Mouse (Mus musculus): Measurements from ENCODE around the gene Zmynd8. TPM values are rescaled to one million over a fixed set of nuclear protein-coding genes. Genes with fewer than 3 reads are reported as not detected.

The Zmynd8 gene
- total RNA-seq, 2 experiments from 2014 or later: 61.4 to 61.9 TPM

DNA sequence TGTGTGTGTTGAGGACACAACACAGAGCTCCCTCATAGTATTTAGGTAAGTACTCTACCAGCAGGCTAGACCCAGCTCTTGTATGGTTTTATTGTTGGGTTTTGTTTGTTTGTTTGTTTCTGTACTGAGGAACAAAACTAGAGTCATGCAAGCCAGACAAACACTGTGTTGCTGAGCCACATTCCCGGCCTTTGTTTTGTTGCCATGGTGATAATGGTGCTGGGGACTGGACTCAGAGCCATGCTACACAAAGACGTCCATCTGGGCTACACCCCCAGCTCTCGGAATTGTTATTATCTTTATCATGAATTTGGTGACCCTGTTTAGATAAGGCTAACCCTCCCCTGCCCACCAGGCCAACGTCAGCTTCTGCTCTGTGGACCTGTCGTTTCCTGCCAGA, 140.3 kb downstream of the Zmynd8 start:
- DNase-seq (ENCODE audit: low spot score in 2 of 2): no peak

GRCm38 (mm10) chr2:165757799-165758198, 141.0 kb downstream of the Zmynd8 start:
- DNase-seq (ENCODE audit: low spot score in 2 of 2): no peak

GRCm38 (mm10) chr2:165752704-165753103, 146.1 kb downstream of the Zmynd8 start:
- DNase-seq (ENCODE audit: low spot score in 2 of 2): no peak

DNA sequence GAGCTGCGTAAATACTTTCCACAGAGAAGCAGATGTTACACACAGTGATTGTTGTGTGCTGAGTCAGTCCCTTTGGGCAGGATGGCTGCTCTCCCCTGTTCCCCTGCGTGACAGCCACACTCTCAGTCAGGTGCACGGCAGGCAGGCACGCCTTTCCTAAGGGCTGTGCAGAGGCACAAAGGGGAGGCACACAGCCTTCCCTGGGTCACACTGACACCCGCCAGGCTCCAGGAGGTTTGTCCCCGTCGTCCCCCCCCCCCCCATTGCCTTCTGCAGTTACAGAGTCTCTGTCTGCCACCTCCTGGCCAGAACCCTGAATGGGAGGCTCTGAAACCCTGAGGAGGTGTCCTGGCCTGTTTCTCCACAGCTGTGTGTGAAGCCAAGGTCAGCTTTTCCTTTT, 147.7 kb downstream of the Zmynd8 start:
- DNase-seq (ENCODE audit: low spot score in 2 of 2): no peak

GRCm38 (mm10) chr2:165748426-165748825, 150.4 kb downstream of the Zmynd8 start:
- no peak for DNase-seq (ENCODE audit: low spot score in 2 of 2)

DNA sequence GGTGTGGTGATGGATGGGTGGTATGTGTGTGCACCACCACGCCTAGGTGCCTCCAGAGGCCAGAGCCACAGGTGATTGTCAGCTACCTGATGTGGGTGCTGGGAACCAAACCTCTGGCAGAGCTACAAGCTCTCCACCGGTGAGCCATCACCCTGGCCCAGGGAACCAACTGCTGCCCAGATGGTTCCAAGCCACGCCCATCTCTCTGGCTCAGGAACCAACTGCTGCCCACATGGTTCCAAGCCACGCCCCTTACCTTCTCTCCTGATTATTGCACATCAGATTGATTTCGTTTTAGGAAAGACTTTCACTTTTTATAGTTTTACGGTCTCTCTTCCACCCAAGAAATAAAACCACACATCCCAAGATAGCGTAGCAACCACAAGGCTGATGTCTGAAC, 150.8 kb downstream of the Zmynd8 start:
- no peak for DNase-seq (ENCODE audit: low spot score in 2 of 2)

- DNase-seq (ENCODE audit: low spot score in 2 of 2): no peak
Observed at GRCm38 (mm10) chr2:165745306-165746098, 153.3 kb downstream of the Zmynd8 start.

GRCm38 (mm10) chr2:165742210-165742786, 156.5 kb downstream of the Zmynd8 start:
- no peak for DNase-seq (ENCODE audit: low spot score in 2 of 2)

DNA sequence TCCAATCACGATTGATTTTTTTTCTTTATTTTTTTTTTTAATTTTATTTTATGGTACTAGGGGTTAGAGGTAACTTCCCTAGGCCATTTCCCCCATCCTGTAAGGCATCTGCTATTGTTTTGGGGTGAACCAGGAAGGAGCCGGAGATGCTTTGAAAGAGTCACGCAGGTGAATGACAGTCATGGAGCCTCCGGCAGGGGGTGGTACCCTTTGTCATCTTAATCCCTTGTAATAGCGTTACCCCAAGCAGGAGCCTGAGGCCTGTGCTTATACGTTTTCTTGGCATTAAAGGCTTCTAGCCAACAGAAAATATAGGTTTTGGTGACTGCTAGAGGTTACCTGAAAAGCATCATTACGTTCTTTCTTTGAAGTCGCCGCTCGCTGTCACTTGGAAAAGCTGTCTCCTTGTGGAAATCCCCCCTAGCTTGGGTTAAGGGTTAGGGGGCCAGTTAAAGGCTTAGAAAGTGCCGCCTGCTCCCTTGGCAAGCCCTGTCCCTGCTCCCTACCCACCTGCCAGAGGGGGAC, 157.2 kb downstream of the Zmynd8 start:
- DNase-seq (ENCODE audit: low spot score in 2 of 2): no peak

- no peak for DNase-seq (ENCODE audit: low spot score in 2 of 2)
Observed at GRCm38 (mm10) chr2:165740982-165741381, 157.8 kb downstream of the Zmynd8 start.

GRCm38 (mm10) chr2:165740381-165740780, 158.4 kb downstream of the Zmynd8 start:
- DNase-seq (ENCODE audit: low spot score in 2 of 2): no peak

GRCm38 (mm10) chr2:165736297-165736696, 162.5 kb downstream of the Zmynd8 start:
- DNase-seq (ENCODE audit: low spot score in 2 of 2): no peak

Small RNA genes lying within 50 kb of the gene (microRNA-seq; reads per million reads assigned to microRNA genes)
- gene Gm22692: not detected

Other genes with a start within 250 kb of the Zmynd8 start
- 10 to 100 TPM; 33.8 to 37.8 TPM for gene Ncoa3, start 93.6 kb upstream of the Zmynd8 start, total RNA-seq (2021)